Mouse (Mus musculus): ENCODE data around the gene Gmeb2.

Gene Gmeb2

DNA sequence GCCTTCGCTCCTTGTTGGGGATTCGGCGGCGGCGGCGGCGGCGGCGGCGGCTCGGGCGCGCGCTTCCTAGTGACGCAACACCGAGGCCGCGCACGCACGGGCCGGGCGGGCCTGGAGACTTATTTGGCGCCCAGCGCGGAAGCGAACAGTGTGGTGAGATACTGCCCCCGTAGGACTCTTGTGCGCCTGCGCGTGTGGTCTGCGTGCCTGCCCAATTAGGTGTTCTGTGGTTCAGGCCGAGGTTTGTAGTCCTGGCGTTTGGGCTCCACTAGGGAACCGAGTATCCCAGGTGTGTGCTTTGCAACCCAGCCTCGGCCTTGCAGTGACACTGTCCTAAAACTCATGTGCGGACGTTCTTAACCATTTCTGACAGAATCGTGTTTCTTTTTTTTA lies at the start of gene Gmeb2:
TSS of gene Gmeb2 (minus strand) at position 78 of the 393 bp plus-strand sequence.
- DNase-seq = peak; percentile 95 to 98

DNA sequence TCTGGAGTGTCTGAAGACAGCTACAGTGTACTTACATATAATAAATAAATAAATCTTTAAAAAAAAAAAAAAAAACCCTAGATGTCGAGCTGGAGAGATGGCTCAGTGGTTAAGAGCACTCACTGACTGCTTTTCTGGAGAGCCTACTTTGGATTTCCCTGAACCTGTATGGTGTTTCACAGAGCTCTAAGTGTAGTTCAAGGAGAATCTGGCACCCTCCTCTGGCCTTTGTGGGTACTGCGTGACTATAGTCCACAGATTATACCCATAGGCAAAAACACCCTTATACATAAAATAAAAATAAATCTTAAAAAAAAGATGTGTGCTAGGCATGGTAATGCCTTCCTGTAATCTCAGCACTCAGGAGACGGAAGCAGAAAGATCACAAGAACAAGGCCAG lies 46.2 kb upstream of the Gmeb2 start:
- peak; percentile 68 to 90 for DNase-seq

DNA sequence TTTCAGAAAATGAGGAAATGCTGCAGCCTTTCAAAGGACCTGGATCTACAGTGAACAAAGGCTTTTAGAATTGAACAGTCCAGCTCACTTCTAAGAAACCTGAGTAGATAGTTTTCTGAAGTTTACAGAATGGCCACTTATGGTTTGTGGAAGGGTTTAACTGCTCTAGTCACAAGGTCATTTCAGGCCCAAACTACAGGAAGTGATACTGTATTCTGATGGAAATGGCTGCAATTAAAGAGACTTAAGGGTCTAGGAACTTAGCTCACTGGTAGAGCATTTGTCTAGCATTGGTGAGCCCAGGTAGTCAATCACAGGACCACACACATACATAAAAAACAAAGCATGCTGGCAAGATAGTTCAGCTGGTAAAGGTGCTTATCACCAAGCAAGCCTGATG lies 44.7 kb upstream of the Gmeb2 start:
- no peak for DNase-seq

DNA sequence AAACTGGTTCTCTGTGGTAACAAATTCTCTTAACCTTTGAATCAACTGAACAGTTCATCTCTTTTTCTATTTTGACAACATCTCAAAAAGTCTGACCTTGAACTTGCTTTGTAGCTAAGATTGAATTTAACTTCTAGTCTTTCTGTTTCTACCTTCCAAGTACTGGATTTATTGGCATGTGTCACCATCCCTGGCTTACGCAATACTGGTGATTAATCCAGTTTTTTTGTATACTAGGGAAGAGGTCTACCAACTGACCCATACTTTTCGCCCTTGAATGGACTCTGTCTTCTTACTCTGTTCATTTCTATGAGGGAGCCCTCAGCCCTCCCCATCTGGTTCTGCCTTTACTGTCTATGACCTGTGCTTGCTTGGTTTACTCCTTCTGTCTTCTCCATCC lies 38.3 kb upstream of the Gmeb2 start:
- DNase-seq = no peak

DNA sequence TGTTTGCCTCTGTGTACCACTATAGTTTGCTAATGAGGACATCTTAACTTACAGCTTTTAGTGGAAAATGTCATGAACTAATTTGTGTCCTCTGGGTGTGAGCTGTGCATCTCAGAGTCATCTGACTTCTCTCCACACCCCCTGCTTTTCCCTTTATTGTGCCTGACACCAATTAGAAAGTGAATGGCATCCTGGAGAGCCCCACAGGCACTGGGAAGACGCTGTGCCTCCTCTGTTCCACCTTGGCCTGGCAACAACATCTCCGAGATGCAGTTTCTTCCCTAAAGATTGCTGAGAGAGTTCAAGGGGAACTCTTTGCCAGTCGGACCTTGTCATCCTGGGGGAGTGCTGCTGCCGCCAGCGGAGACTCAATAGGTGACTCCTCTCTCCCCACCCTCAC lies 34.3 kb upstream of the Gmeb2 start:
- DNase-seq = no peak

DNA sequence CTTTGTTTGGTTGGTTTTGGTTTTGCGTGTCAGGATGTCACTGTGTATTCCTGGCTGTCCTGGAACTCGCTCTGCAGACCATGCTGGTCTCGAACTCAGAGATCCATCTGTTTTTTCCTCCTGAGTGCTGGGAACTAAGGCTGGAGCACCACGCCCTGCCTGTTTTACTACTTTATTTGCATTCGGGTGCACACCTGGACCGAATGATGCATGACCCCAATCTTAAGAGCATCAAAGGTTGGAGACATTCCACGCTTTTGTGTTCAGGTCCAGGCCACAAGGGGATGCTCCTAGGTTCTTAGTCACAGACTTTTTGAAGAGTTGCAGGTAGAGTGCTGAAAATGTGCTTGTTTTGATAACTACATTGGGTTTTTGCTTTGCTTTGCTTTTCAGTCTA lies 32.3 kb upstream of the Gmeb2 start:
- no peak for DNase-seq

DNA sequence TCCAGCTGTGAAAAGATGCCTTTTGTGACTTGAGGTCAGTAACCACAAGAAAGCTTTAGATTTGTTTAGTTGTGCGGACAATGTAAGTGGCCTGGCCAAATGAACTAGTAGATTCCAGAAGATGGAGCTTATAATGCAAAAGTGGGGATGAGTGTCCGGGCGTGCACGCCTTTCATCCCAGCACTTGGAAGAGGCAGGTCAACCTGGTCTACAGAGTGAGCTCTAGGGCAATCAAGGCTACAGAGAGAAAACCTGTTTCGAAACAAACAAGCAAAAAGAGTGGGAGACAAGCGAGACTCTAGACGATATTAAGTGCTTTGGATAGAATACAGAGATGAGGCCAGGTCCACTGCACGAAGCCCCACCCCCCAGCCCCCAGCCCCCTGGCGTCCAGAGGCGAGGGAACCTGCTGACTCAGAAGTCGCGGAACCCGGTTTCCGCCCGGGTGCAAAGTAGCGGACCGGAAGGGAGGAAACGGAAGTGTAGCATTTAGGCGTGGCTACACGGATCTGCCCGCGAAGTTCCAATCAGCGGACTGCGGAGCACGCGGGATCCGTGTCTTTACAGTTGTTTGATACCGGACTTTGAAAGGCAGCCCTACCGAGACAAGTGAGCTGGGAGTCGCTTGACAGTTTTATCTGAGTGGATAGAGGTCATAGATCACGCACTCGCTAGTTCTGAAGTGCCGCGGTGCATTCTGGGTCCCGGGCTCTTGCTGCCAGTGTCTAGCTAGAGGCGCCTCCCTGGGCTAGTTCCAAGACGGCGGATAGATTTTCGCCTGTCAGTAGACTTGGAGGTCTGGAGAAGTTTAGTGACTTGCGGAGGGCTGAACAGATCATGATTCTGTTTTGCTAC lies 31.6 kb upstream of the Gmeb2 start, which contains the start of gene Rtel1:
TSS of gene Rtel1 (plus strand) at position 492 of the 855 bp plus-strand sequence.
- peak; percentile 87 to 89 for DNase-seq

DNA sequence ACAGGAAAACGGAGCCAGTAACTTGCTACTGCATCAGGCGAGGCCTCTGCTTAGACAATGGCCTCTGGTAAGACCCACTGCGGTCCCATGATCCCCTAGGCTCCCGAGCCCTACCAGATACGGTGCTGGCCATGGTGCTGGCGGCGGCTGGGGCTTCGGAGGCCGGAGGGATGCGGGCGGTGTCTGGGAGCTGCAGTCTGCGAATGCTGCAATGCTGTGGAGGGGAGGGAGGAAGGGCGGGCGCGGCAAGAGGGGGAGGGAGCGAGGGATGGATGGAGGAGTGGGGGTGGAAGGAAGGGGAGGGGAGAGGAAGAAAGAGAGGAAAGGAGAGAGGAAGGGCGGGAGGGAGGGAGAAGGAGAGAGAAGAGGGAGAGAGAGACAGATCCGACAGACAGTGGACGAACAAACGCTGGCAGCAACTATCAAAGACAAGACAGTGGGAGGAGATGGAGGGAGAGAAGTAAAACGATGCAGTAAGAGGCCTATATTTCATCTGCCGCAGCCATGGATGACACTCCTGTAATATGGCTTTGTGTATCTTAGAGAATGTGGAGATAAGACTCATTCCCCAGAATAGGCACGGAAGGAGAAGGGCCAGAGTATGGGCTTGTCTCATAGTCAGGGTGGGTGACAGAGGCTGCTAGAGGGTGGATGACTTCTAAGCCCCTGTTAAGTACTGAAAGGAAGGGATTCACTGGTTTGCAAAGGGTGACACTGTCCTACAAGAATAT lies 26.4 kb upstream of the Gmeb2 start, which contains the start of gene Stmn3:
TSS of gene Stmn3 (minus strand) at position 421 of the 731 bp plus-strand sequence.
- DNase-seq = peak; percentile 51 to 69

DNA sequence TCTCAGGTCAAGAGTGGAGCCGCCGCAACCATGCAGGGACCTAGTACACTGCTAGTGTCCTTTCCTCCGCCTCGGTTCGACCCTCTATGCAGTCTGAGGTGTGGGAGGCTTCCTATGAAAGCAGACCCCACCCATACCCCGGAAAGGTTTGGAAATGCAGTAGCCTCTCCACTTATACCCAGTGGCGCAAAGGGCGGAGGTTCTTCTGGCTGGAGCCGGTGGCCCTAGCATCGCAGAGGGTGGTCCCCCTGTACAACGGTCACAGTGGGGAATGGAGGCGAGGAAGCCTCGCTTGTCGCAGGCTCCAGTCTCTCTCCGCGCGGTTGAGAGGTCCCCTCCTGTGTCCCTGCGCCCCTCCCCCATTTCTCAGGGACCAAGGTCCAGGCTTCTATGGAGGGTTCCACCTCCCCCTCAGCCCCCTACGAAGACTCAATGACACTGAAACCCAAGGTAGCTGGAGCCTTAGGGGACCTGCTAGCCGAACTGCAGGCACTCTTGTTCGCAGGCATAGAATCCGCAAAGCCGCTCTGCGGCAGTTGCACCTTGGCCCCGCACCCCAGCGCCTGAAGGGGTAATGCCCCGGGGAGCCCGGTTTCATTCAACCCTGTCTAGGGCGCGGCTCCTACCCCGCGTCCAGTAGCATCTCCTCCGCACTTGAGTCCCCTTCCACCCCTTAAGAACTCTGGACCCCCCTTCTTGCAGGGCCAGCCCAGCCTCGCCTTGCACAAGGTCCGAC lies 25.7 kb upstream of the Gmeb2 start:
- DNase-seq = no peak

DNA sequence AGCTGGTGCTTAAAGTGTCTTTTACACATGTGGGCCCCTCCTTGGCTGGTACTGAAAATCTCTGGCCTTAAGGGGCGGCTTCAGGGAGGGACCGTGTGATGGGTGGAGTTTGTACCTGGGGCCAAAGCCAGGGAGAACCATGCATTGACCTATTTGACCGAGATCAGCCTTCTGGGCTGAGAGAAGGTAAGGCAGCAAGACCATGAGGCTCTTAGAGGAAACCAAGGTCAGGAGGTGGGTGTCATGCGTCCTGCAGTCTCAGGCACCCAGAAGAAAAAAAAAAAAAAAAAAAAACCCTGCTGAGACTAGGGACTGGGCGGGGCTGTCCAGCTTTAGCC lies 25.1 kb upstream of the Gmeb2 start:
- DNase-seq = no peak

DNA sequence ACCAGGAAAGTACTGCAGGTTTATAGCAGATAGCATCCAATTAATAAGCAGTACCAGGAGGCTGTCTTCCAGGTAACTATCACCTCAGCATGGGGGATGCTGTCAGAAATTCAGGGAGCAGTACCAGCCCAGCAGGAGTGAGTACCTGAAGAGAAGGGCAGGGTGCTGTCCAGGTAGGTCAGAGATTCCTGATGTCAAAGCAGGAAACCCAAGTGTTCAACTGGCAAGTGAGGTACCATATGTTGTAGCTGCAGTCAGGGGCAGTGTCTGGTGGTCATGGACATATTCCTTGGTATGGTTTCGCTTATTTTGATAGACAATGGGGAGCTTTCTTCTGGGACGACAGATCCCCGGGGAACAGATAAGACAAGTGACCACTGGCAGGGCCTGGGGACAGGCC lies 24.6 kb upstream of the Gmeb2 start:
- DNase-seq = no peak

DNA sequence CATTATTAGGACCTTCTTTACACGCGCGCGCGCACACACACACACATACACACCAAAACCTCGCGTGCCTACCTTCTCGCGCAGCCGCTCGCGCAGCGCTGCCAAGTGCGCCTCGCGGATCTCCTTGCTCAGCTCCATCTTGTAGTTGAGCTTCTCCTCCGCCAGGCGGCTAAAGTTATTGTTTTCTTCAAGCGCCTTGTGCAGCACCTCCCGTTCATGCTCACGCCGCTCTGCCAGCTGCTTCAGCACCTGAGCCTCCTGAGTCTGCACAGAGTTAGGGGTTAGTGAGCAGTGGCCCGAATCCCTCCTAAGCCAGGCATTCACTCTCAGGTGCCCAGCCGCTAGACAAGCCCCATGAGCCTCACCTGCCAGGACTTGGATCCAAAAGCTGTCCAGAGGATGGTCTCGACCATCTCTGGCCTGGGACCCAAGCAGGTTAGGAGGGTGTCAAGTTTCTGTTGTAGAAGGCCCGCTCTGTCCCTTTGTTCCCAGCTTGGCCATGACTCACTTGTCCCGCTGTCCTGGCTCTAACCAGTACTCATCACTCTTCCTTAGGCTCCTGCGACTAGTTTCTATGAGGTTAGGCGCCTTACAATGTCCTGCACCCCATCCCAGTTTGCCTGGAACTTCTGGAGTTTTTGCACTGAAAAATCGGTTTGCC lies 19.4 kb upstream of the Gmeb2 start:
- peak; percentile 66 to 74 for DNase-seq

DNA sequence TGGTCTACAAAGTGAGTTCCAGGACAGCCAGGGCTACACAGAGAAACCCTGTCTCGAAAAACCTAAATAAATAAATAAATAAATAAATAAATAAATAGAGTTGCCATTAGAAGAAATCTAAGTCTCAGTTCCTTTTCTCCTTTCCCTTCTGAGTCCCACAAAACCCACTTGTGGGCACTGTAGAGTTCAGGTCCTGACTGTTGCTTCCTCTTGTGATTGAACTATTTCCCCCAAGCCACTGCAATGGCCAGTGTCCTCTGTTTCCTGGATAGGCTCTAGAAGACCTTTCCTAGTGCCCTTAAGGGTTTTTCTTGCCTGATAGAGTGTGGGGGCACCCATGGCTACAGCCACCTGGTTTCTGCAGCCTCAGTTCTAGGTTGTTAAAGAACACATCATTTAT lies 17.1 kb upstream of the Gmeb2 start:
- DNase-seq = no peak

DNA sequence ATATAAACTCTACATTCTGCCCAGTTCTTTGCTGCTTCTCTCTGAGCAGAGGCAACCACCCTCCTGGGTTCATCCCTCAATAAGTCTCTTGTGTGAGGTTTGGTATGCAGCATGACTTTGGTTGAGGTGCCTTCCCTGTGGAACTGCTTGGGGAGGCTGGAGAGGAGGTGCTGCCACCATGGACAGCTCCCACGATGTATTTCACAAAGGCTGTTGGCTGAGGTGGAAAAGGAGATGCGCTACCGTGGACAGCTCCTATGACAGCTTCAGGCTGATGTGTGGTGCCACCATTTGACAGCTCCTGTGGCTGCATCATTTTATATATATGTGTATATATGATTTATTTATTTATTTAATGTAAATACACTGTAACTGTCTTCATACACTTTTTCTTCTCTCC lies 14.2 kb upstream of the Gmeb2 start:
- peak in 1 of 2 experiments; percentile 18 for DNase-seq

DNA sequence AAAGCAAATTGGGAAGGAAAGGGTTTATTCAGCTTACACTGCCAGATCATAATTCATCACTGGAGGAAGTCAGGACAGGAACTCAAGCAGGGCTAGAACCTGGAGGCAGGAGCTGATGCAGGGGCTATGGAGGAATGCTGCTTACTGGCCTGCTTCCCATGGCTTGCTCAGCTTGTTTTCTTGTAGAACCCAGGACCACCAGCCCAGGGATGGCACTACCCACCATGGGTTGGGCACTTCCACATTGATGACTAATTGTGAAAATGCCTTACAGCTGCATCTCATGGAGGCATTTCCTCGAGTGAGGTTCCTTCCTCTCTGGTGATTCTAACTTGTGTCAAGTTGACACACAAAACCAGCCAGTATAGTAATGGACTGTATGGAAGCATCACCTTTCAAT lies 3.1 kb upstream of the Gmeb2 start:
- no peak for DNase-seq

DNA sequence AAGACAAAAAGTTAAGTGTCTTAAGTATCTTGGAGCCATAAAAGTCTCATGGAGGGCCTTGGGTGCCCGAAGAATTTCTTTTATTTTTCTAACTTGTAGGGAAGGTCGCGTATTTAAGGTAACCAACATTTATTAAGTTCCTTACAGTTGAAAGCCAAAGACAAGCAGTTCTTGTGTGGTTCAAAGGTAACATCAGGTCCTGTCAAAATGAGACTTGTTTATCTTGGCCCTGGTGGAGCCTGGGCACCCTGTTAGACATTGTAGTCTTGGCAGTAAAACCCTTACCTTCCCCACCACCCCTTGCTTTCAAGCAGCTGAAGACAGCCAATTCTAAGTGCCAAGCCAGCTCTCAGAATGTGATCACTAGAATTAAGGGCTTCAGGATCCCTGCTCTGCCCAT lies 856 bp upstream of the Gmeb2 start:
- DNase-seq = peak in 1 of 2 experiments; percentile 32

DNA sequence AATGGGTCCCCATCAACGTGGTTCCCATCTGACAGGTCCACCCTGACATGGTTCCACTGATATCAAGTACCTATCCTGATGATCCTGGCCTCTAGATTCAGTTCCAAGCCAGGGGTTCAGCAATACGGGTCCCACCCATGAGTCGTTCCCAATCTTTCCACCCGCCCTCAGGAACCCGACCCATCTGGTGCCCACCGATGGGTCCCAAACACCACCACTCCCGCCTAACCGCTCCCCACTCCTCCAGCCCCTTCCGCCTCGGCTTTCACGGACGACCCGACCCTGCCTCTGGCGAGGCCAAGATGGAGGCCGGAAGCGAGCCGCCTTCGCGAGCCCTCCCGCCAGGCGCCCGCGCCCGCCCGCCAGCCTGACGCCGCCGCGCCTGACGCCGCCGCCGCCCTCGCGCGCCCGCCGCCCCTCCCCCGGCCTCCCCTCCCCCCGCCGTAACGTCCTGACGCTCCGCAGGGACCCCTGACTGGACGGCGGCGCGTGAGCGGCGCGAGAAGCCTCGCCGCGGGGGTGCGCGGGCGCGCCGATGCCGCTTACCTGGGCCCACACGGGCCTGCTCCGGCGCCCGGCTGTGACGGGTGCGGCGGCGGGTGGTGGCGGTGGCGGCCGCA lies 387 bp downstream of the Gmeb2 start:
- DNase-seq = peak; percentile 82 to 93

DNA sequence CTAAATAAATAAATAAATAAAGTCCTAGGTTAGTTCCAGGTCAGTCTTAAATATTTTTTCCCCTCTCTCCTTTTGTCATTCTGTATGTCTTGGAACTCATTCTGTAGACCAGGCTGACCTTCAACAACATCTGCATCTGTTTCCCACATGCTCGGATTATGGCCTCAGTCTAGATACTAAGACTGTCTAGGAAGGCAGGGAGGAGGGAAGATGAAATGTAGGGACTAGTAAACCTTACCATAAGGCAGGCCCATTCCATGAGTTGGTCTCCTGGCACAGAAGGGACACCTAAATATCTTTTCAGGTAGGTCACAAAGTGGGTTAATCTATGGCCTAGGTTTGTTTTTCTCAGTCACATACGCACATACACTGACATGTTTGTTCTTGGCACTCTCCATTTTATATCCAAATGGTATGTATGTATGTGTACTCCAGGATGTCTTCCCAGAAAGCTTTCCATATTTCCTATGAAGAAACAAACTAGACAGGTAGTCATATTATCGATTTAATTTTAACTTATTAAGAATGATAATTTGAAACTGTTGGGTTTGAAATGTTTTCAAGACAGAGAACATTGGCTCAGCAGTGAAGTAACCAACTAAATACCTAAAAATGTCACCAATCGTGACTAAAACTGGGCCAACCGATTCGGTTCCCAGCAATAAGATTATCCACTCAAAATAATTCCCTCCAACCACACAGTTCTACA lies 1.1 kb downstream of the Gmeb2 start:
- no peak for DNase-seq

DNA sequence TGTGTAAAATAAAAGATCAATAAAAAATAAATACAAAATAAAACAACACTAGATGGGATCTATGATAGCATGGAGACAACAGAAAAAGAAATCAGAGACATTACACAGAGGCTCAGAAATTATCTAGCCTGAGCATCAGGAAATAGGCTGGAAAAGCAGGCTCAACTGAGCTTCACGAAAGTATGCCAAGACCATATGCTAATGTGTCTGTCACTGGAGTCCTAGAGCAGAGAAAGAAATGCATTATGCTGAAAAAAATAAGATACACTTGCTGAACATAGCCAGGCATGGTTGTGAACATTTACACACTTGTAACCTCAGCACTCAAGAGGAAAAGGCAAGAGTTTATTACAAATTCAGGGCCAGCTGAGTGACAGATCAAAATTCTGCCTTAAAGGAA lies 7.9 kb downstream of the Gmeb2 start:
- DNase-seq = no peak

DNA sequence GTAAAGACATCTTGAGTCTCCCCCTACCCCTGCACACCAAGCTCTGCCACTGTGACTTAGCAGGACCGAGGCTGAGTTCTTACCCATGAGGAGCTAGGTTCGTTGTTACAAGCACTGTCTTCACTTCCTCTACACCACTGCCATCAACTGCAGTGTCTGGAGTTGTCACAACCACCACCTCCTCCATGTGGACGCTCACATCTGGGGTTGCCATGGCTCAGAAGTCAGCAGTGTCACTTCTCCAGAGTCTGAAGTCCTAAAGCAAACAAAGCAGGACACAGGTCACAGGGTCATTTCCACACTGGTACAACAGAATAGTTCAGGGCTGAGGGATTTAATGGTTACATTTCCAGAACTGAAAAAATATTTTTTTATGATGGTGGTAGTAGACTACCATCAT lies 10.0 kb downstream of the Gmeb2 start:
- DNase-seq = no peak

DNA sequence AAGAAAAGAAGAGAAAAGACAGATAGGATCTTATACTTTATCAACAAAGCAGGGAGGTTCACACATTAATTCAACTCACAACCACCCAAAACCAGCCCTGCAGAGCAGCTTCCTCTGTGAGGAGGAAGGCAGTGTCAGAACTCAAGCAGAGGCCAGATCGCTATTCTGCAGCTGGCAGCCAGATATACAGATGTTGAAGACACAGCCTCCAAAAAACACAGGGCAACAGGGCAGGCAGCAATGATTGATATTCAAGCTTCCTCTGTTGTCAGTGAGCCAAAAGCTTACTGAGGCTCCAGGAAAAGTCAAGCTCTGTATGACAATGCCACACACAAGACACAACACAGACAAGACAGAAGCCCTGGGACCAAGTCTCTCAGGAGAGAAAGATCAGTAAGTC lies 11.1 kb downstream of the Gmeb2 start:
- DNase-seq = peak; percentile 58 to 84

DNA sequence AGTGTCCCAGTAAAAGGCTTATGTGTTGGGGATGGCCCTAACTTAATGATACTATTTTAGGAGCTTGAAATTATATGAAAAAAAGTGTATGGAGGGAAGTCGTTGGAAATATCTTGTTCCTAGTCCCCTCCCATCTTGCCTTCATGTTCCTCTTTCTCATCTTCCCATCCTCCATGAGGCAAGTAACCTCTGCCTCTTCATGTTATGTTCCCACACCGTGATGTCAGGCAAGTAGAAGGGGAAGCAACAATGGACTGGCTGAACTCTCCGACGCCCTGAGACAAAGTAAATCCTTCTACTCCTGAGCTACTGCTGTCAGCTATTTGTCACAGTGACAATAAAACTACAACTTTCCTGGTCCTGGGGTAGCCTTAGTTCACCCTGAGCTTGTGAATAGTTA lies 13.2 kb downstream of the Gmeb2 start:
- no peak for DNase-seq

Data from kidney, postnatal 25 days (tissue).